Mouse (Mus musculus): ENCODE data around the gene Izumo4.

DNA sequence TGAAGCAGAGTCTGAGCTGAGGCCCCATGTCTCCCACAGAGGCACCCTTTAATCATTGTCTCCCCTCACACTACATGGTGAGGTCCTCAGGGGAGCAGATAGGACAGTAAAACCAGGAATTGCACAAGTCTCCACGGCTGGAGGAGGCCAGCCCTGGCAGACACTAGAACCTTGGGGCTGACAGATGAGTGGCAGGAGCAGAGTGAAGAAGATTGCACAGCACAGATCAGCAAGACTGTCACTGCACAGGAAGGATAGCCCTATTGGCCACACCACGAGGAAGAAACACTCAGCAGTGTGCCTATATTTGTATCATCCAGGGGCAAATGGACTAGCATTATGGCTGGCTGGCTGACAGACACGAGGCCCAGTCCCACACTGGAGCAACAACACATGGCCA is 8.8 kb downstream of the Izumo4 start:
- no peak for TF ChIP-seq POLR2A (IDR thresholded peaks at IDR 0.05; ENCODE audit: borderline replicate concordance, low read depth, low read length)
- TF ChIP-seq CTCF (IDR thresholded peaks at IDR 0.05; ENCODE audit: low read depth, low read length), result no peak

All from bone marrow macrophage, adult 2 months (primary cell).